Mouse (Mus musculus): ENCODE measurements around the gene Sept10. TPM values are rescaled to one million over a fixed set of nuclear protein-coding genes. Genes with fewer than 3 reads are reported as not detected.

Gene Sept10
- polyA plus RNA-seq, 1 experiment from 2014 or later: 44.0 TPM

- H3K9ac ChIP-seq: no peak overlapping the region
- H3K27me3 ChIP-seq: no peaks in the 10 kb centered on the region
- no peak for ATAC-seq (ENCODE audit: insufficient number of reproducible peaks, low FRiP score, low TSS enrichment, low read depth)
- H3K9me3 ChIP-seq: no peaks in the 10 kb centered on the region
- no peak overlapping the region for H3K4me2 ChIP-seq
- H3K36me3 ChIP-seq: no peaks in the 10 kb centered on the region
- no peak overlapping the region for H3K4me3 ChIP-seq
- 0 out of 2 replicates have a peak, but pooled peaks cover 5% of the 10 kb centered on the region for H3K4me1 ChIP-seq
- H3K27ac ChIP-seq: no peak overlapping the region
- 64% methylated on average over 8 of the region's 8 CpGs for WGBS
Measured at GRCm38 (mm10) chr10:59253541-59254079, 32.0 kb upstream of the Sept10 start.

DNA sequence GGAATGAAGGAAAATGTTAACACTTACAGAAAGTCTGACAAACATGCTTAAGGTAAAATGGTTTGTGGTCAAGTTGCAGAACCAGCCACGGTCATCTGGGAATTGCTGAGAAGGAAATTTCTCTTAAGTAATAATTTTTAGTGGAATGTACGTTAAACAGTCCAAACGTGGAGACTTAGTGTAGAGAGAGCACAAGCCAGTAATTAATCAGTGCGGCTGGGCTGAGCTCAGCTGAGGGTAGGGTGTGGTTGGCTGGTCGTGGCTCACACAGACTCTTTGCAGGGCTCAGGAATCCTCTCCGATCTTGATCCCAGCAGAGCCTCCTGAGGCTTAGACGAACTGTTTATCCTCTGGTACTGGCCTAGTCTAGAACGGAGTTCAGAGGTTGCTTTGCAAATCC, 30.7 kb upstream of the Sept10 start:
- H3K27ac ChIP-seq: no peak overlapping the region
- no peak overlapping the region for H3K4me2 ChIP-seq

GRCm38 (mm10) chr10:59251980-59252379, 30.3 kb upstream of the Sept10 start:
- Histone ChIP-seq H3K4me2 (no peak overlapping the region), H3K4me3 (no peak overlapping the region), H3K4me1 (0 out of 2 replicates have a peak, but pooled peaks cover 5% of the 10 kb centered on the region), H3K27me3 (no peaks in the 10 kb centered on the region), H3K9ac (no peak overlapping the region), H3K27ac (no peak overlapping the region), H3K36me3 (no peaks in the 10 kb centered on the region), H3K9me3 (no peaks in the 10 kb centered on the region)
- WGBS: 58% methylated on average over 2 of the region's 2 CpGs
- no peak for ATAC-seq (ENCODE audit: insufficient number of reproducible peaks, low FRiP score, low TSS enrichment, low read depth)

More for the DNA sequence above, 30.7 kb upstream of the Sept10 start:
- WGBS: 22% methylated on average over 8 of the region's 8 CpGs
- peak; percentile 44; the same call in 1 of the 2 replicates for ATAC-seq (ENCODE audit: insufficient number of reproducible peaks, low FRiP score, low TSS enrichment, low read depth)
- Histone ChIP-seq H3K27me3 (no peaks in the 10 kb centered on the region), H3K4me1 (0 out of 2 replicates have a peak, but pooled peaks cover 5% of the 10 kb centered on the region), H3K9ac (no peak overlapping the region), H3K36me3 (no peaks in the 10 kb centered on the region), H3K9me3 (no peaks in the 10 kb centered on the region), H3K4me3 (no peak overlapping the region)

- Histone ChIP-seq H3K27ac (no peak overlapping the region), H3K27me3 (no peaks in the 10 kb centered on the region), H3K9ac (no peak overlapping the region), H3K9me3 (no peaks in the 10 kb centered on the region), H3K4me3 (no peak overlapping the region), H3K36me3 (no peaks in the 10 kb centered on the region), H3K4me1 (0 out of 2 replicates have a peak, but pooled peaks cover 5% of the 10 kb centered on the region), H3K4me2 (no peak overlapping the region)
- ATAC-seq (ENCODE audit: insufficient number of reproducible peaks, low FRiP score, low TSS enrichment, low read depth): no peak
- 46% methylated on average over 2 of the region's 2 CpGs for WGBS
Measured at GRCm38 (mm10) chr10:59250679-59251078, 29.0 kb upstream of the Sept10 start.

GRCm38 (mm10) chr10:59249531-59249930, 27.9 kb upstream of the Sept10 start:
- 47% methylated on average over 3 of the region's 3 CpGs for WGBS
- Histone ChIP-seq H3K9ac (no peak overlapping the region), H3K9me3 (no peaks in the 10 kb centered on the region), H3K4me3 (no peak overlapping the region), H3K4me1 (0 out of 2 replicates have a peak, but pooled peaks cover 5% of the 10 kb centered on the region), H3K27ac (no peak overlapping the region), H3K36me3 (no peaks in the 10 kb centered on the region), H3K27me3 (no peaks in the 10 kb centered on the region), H3K4me2 (no peak overlapping the region)
- no peak for ATAC-seq (ENCODE audit: insufficient number of reproducible peaks, low FRiP score, low TSS enrichment, low read depth)

DNA sequence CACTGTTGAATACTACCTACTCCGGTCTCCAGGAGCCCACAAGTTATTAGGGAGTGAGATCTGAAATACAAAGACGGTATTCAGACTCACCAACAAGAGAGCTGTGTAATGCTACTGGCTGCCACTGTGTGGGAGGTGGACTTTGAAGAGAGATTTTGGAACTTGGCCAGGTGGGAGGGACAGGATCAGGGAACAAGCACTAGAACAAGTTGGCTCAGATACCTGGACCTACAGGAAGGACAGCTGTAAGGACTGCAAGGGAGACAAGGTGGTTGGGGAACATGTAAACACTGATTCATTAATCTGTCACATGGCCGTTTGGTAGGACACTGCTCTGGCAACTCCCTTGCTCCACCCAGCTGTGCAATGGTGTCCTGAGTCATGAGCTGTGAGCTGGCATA, 19.5 kb upstream of the Sept10 start:
- WGBS: 57% methylated on average over 3 of the region's 3 CpGs
- Histone ChIP-seq H3K4me3 (no peak overlapping the region), H3K4me1 (0 out of 2 replicates have a peak, but pooled peaks cover 8% of the 10 kb centered on the region), H3K36me3 (no peaks in the 10 kb centered on the region), H3K9me3 (no peaks in the 10 kb centered on the region), H3K4me2 (no peak overlapping the region), H3K27me3 (no peaks in the 10 kb centered on the region), H3K9ac (no peak overlapping the region), H3K27ac (no peak overlapping the region)
- peak; percentile 62 for ATAC-seq (ENCODE audit: insufficient number of reproducible peaks, low FRiP score, low TSS enrichment, low read depth)

- H3K9me3 ChIP-seq: no peaks in the 10 kb centered on the region
- no peak overlapping the region for H3K27ac ChIP-seq
- H3K4me3 ChIP-seq: no peak overlapping the region
- H3K9ac ChIP-seq: no peak overlapping the region
- H3K4me1 ChIP-seq: 0 out of 2 replicates have a peak, but pooled peaks cover 8% of the 10 kb centered on the region
- H3K4me2 ChIP-seq: no peak overlapping the region
- H3K36me3 ChIP-seq: no peaks in the 10 kb centered on the region
- no peak for ATAC-seq (ENCODE audit: insufficient number of reproducible peaks, low FRiP score, low TSS enrichment, low read depth)
- no peaks in the 10 kb centered on the region for H3K27me3 ChIP-seq
- 32% methylated on average over 3 of the region's 3 CpGs for WGBS
Measured at GRCm38 (mm10) chr10:59237757-59238156, 16.1 kb upstream of the Sept10 start.

DNA sequence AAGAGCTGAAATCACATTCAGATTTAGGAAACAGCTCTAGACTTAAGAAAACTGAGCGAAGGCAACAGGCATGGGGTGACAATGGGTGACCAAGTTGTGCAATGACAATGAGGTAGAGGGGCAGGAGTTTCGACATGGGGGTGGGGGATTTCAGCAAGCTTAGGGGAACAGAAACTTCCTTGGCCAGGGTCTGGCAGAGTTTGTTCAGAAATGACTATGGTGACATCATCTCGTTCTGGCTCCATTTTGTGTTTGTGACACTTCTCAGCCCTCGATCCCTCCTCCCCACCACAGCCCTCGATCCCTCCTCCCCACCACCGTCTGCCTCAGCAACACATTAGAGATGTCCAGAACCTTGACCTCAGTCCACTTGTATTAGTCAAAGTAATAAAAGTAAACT, 14.8 kb upstream of the Sept10 start:
- no peak overlapping the region for H3K4me3 ChIP-seq
- 82% methylated on average over 6 of the region's 6 CpGs for WGBS
- H3K36me3 ChIP-seq: no peaks in the 10 kb centered on the region
- H3K4me1 ChIP-seq: 0 out of 2 replicates have a peak, but pooled peaks cover 6% of the 10 kb centered on the region
- no peak overlapping the region for H3K9ac ChIP-seq
- no peak for ATAC-seq (ENCODE audit: insufficient number of reproducible peaks, low FRiP score, low TSS enrichment, low read depth)
- H3K4me2 ChIP-seq: no peak overlapping the region
- H3K27me3 ChIP-seq: no peaks in the 10 kb centered on the region
- H3K9me3 ChIP-seq: no peaks in the 10 kb centered on the region
- H3K27ac ChIP-seq: no peak overlapping the region

- H3K4me1 ChIP-seq: 0 out of 2 replicates have a peak, but pooled peaks cover 6% of the 10 kb centered on the region
- no peak overlapping the region for H3K27ac ChIP-seq
- H3K4me3 ChIP-seq: no peak overlapping the region
- no peaks in the 10 kb centered on the region for H3K27me3 ChIP-seq
- no peak overlapping the region for H3K9ac ChIP-seq
- H3K36me3 ChIP-seq: no peaks in the 10 kb centered on the region
- H3K4me2 ChIP-seq: no peak overlapping the region
- ATAC-seq (ENCODE audit: insufficient number of reproducible peaks, low FRiP score, low TSS enrichment, low read depth): no peak
- H3K9me3 ChIP-seq: no peaks in the 10 kb centered on the region
- 48% methylated on average over 4 of the region's 4 CpGs for WGBS
Measured at GRCm38 (mm10) chr10:59235847-59236246, 14.2 kb upstream of the Sept10 start.

- Histone ChIP-seq H3K4me3 (no peak overlapping the region), H3K9me3 (no peaks in the 10 kb centered on the region), H3K27me3 (no peaks in the 10 kb centered on the region), H3K4me1 (0 out of 2 replicates have a peak, but pooled peaks cover 6% of the 10 kb centered on the region), H3K9ac (no peak overlapping the region), H3K36me3 (no peaks in the 10 kb centered on the region), H3K27ac (no peak overlapping the region), H3K4me2 (no peak overlapping the region)
- no peak for ATAC-seq (ENCODE audit: insufficient number of reproducible peaks, low FRiP score, low TSS enrichment, low read depth)
- 92% methylated on average over 2 of the region's 2 CpGs for WGBS
Measured at GRCm38 (mm10) chr10:59235227-59235626, 13.6 kb upstream of the Sept10 start.

DNA sequence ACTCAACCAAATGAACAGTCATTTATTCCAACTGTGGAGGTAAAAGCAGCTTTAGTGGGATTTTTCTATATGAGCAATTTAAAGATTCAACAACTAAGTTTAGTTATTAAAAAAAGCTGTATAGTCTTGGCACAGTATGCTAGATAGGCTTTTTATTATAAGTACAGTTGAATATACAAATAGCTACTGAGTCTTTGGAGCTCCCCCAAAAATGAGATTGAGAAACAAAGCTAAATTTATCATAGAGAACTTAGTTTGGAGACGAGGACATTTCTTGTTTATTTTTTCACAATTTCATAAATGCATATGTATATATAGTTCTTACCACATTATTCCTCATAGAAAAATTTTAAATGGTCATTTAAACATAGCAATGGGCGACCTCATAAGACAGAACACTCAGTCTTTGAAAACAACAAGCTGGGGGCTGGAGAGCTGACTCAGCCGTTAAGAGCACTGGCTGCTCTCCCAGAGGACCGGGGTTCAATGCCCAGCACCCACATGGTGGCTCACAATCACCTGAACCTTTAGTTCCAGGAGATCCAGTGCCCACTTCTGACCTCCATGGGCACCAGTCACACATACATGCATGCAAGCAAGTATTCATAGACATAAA, 7.7 kb upstream of the Sept10 start:
- Histone ChIP-seq H3K4me2 (no peak overlapping the region), H3K9ac (no peak overlapping the region), H3K4me1 (0 out of 2 replicates have a peak, but pooled peaks cover 2% of the 10 kb centered on the region), H3K27ac (no peak overlapping the region), H3K27me3 (no peaks in the 10 kb centered on the region), H3K9me3 (no peaks in the 10 kb centered on the region), H3K4me3 (no peak overlapping the region), H3K36me3 (no peaks in the 10 kb centered on the region)
- WGBS: 71% methylated on average over 4 of the region's 4 CpGs
- ATAC-seq (ENCODE audit: insufficient number of reproducible peaks, low FRiP score, low TSS enrichment, low read depth): no peak

DNA sequence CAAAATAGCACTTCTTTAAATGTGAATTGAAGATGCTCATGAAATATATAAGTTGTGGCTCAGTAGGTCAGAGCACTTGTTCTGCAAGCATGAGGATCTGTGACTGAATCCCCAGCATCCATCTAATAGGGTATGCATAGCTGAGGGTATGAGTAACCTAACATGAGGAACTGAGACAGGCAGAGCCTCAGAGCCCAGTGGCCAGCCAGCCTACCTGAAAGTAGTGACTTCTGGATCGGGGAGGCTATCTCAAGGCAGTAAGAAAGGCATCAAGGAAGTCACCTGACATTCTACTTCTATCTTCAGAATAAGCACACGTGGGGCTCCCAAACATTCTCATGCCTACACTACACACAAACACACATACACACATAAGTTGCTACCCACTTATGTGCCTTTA, 3.5 kb upstream of the Sept10 start:
- H3K4me3 ChIP-seq: no peak overlapping the region
- H3K36me3 ChIP-seq: no peaks in the 10 kb centered on the region
- H3K9ac ChIP-seq: no peak overlapping the region
- peaks cover 16% of the 10 kb centered on the region for H3K4me1 ChIP-seq
- peak overlapping the region; percentile 22; the same call in 1 of the 2 replicates for H3K4me2 ChIP-seq
- WGBS: 86% methylated on average over 2 of the region's 2 CpGs
- no peak for ATAC-seq (ENCODE audit: insufficient number of reproducible peaks, low FRiP score, low TSS enrichment, low read depth)
- H3K27me3 ChIP-seq: no peaks in the 10 kb centered on the region
- no peaks in the 10 kb centered on the region for H3K9me3 ChIP-seq
- H3K27ac ChIP-seq: no peak overlapping the region
